Mouse (Mus musculus): ENCODE data around the gene Olfr711.
"Not testable (repeated sequence)": the region's sequence is repeated elsewhere in the genome, so short reads cannot be mapped to it uniquely, and the experiment has no call there.

Gene Olfr711

GRCm38 (mm10) chr7:106975353-106975752 lies at the start of gene Olfr711:
Gene Olfr711, minus strand, starts transcription at chr7:106975453.
- DNase-seq (ENCODE audit: low spot score in 2 of 2) = no peak

- DNase-seq (ENCODE audit: low spot score in 2 of 2) = no peak
Measured at GRCm38 (mm10) chr7:107005972-107006371, 30.7 kb upstream of the Olfr711 start, which contains the start of gene Olfr2. Gene Olfr2, minus strand, starts transcription at chr7:107006072.

GRCm38 (mm10) chr7:107004169-107004568 lies 28.9 kb upstream of the Olfr711 start:
- DNase-seq (ENCODE audit: low spot score in 2 of 2) = no peak

GRCm38 (mm10) chr7:107000798-107001197 lies 25.5 kb upstream of the Olfr711 start:
- no peak for DNase-seq (ENCODE audit: low spot score in 2 of 2)

GRCm38 (mm10) chr7:106985236-106985635 lies 10.0 kb upstream of the Olfr711 start:
- no peak for DNase-seq (ENCODE audit: low spot score in 2 of 2)

- DNase-seq (ENCODE audit: low spot score in 2 of 2) = not testable (repeated sequence)
Measured at GRCm38 (mm10) chr7:106967503-106967902, 7.8 kb downstream of the Olfr711 start.

GRCm38 (mm10) chr7:106963837-106964236 lies 11.4 kb downstream of the Olfr711 start, which contains the start of gene Olfr6:
Gene Olfr6, minus strand, starts transcription at chr7:106963937.
- DNase-seq (ENCODE audit: low spot score in 2 of 2) = no peak

- no peak for DNase-seq (ENCODE audit: low spot score in 2 of 2)
Measured at GRCm38 (mm10) chr7:106948212-106948611, 27.0 kb downstream of the Olfr711 start, which contains the start of gene Olfr710. Gene Olfr710, minus strand, starts transcription at chr7:106948312.

GRCm38 (mm10) chr7:106932119-106932518 lies 43.1 kb downstream of the Olfr711 start, which contains the start of gene Olfr709-ps1:
Gene Olfr709-ps1, minus strand, starts transcription at chr7:106932219.
- no peak for DNase-seq (ENCODE audit: low spot score in 2 of 2)

GRCm38 (mm10) chr7:106920961-106921360 lies 54.3 kb downstream of the Olfr711 start:
- DNase-seq (ENCODE audit: low spot score in 2 of 2) = not testable (repeated sequence)

Measured in urinary bladder, postnatal 36 days (tissue).